Mouse (Mus musculus): ENCODE results near the gene Sult2a3.

DNA sequence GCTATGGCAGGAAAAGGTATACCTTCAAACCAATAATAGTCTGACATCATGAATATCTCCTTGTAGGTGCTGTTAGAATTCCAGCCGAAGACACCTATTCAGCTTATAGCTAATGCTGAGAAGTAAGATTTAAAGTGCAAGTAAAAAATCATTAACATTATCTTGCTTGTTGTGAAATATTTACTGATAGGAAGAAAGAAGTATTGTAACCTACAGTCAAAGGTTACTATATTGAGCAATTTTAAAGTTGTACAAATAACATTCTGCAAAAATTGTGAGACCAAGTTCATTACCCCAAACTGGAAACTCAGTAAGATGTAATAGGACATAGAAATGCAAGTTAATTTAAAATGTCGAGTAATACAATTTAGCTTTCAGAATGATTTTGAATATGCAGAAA lies at the start of gene Sult2a3:
- TF ChIP-seq CTCF (IDR thresholded peaks at IDR 0.05; ENCODE audit: low read depth, low read length) (no peak), POLR2A (IDR thresholded peaks at IDR 0.05; ENCODE audit: borderline replicate concordance, low read depth, low read length) (no peak)
